Mouse (Mus musculus): ENCODE data around the gene Atp11c. TPM values are rescaled to one million over a fixed set of nuclear protein-coding genes. Genes with fewer than 3 reads are reported as not detected.

Atp11c gene
- 12.0 and 13.6 TPM in 2 replicates for polyA plus RNA-seq (2016; fragmentation: Nextera tagmentation; extraction: Ambion mirVana)

- Histone ChIP-seq H3K4me1 (no peaks in the 10 kb centered on the region), H3K4me3 (no peak within 1 kb of the TSS), H3K9me3 (replicated peaks) (no peaks in the 10 kb centered on the region), H3K27me3 (ENCODE audit: low read depth, poor library complexity, severe bottlenecking) (no peaks in the 10 kb centered on the region), H3K27ac (replicated peaks) (no peak within 1 kb of the TSS), H3K36me3 (no peaks in the 10 kb centered on the region)
- no peak for DNase-seq (ENCODE audit: low spot score)
- 83% methylated on average over 2 of the region's 2 CpGs for WGBS
Measured at GRCm38 (mm10) chrX:60592598-60592997, at the start of gene Atp11c. Atp11c (minus strand) TSS chrX:60592698.

DNA sequence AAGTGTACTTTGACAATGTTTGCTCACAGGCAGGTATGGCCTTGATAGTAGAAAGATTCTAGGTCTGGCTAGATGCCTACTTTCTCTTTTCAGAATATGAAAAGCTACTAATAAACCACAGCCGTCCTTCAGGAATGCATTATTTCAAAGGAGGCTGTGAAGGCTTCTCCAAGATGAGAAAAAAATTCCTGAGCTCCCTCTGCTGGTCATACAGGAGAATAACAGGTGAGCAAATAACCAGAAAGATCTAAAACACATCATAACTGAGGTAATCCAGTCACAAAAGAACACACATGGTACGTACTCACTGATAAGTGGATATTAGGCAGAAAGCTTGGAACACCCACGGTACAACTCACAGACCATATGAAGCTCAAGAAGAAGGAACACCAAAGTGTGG, 16.7 kb upstream of the Atp11c start:
- no peak for DNase-seq (ENCODE audit: low spot score)
- Histone ChIP-seq H3K27ac (replicated peaks) (no peak overlapping the region), H3K36me3 (no peaks in the 10 kb centered on the region), H3K4me1 (no peaks in the 10 kb centered on the region), H3K4me3 (no peak overlapping the region), H3K27me3 (ENCODE audit: low read depth, poor library complexity, severe bottlenecking) (no peaks in the 10 kb centered on the region), H3K9me3 (replicated peaks) (no peaks in the 10 kb centered on the region)
- 50% methylated on average over 3 of the region's 3 CpGs for WGBS

DNA sequence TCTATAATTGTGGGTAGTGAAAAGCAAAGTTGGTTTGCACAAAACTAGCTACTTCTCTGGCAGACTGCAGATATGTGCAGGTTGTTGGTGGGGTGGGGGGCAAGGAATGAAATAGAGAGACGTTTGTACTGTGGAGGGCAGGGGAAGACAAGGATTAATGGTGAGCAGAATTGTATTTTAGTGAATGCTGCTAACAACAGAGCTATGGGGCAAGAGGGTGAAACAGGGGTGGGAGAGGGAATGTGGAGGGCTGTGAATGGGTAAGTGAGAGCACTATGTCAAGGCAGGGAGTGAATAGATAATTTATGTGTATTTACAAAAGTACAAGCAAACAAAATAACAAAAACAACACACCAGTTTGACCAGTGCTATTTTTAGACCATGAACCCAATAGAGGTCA, 22.0 kb downstream of the Atp11c start:
- H3K36me3 ChIP-seq: no peaks in the 10 kb centered on the region
- DNase-seq (ENCODE audit: low spot score): no peak
- no peaks in the 10 kb centered on the region for H3K9me3 ChIP-seq (replicated peaks)
- peak overlapping the region; percentile 33; the same call in 1 of the 2 replicates for H3K27ac ChIP-seq (replicated peaks)
- H3K4me3 ChIP-seq: no peak overlapping the region
- H3K4me1 ChIP-seq: peaks cover 26% of the 10 kb centered on the region
- 27% methylated on average over 1 of the region's 1 CpGs for WGBS
- no peaks in the 10 kb centered on the region for H3K27me3 ChIP-seq (ENCODE audit: low read depth, poor library complexity, severe bottlenecking)

- DNase-seq (ENCODE audit: low spot score): no peak
- Histone ChIP-seq H3K4me1 (peaks cover 26% of the 10 kb centered on the region), H3K36me3 (no peaks in the 10 kb centered on the region), H3K9me3 (replicated peaks) (no peaks in the 10 kb centered on the region), H3K27me3 (ENCODE audit: low read depth, poor library complexity, severe bottlenecking) (no peaks in the 10 kb centered on the region), H3K4me3 (no peak overlapping the region), H3K27ac (replicated peaks) (0 out of 2 replicates have a peak overlapping the region, but pooled peaks have one; percentile 55)
Measured at GRCm38 (mm10) chrX:60569047-60569446, 23.5 kb downstream of the Atp11c start.

GRCm38 (mm10) chrX:60555242-60555641, 37.3 kb downstream of the Atp11c start:
- no peak overlapping the region for H3K4me3 ChIP-seq
- H3K27me3 ChIP-seq (ENCODE audit: low read depth, poor library complexity, severe bottlenecking): no peaks in the 10 kb centered on the region
- peaks cover 7% of the 10 kb centered on the region; the same call in 1 of the 2 replicates for H3K9me3 ChIP-seq (replicated peaks)
- WGBS: 41% methylated on average over 4 of the region's 4 CpGs
- peaks cover 18% of the 10 kb centered on the region for H3K4me1 ChIP-seq
- H3K36me3 ChIP-seq: no peaks in the 10 kb centered on the region
- peak; percentile 17 for DNase-seq (ENCODE audit: low spot score)
- no peak overlapping the region for H3K27ac ChIP-seq (replicated peaks)

- Histone ChIP-seq H3K36me3 (no peaks in the 10 kb centered on the region), H3K4me3 (peak overlapping the region; percentile 64), H3K27me3 (ENCODE audit: low read depth, poor library complexity, severe bottlenecking) (0 out of 2 replicates have a peak, but pooled peaks cover 7% of the 10 kb centered on the region), H3K9me3 (replicated peaks) (peaks cover 12% of the 10 kb centered on the region; the same call in 1 of the 2 replicates), H3K27ac (replicated peaks) (peak overlapping the region; percentile 94), H3K4me1 (peaks cover 24% of the 10 kb centered on the region)
- DNase-seq (ENCODE audit: low spot score): peak; percentile 63
- whole genome bisulfite sequencing: 34% methylated on average over 93 of the region's 113 CpGs
Measured at GRCm38 (mm10) chrX:60547444-60548304, 44.8 kb downstream of the Atp11c start.

DNA sequence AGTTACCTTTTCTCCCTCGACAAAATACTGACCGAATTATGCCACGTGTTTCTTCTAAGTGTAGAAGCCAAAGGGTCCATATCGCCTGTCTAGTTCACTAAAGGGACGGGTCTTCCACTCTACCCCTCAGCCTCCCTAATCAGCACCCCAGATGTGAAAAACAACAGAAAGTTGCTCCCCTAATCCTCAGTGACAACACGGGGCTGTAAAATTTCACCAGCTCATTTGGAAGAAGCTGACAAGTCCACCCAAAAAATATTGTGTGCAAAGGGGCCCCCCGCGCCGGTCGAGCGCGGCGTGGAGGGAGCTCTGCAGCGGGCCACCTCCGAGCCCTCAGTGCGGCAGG, 45.4 kb downstream of the Atp11c start:
- Histone ChIP-seq H3K27me3 (ENCODE audit: low read depth, poor library complexity, severe bottlenecking) (0 out of 2 replicates have a peak, but pooled peaks cover 7% of the 10 kb centered on the region), H3K4me3 (peak overlapping the region; percentile 64), H3K36me3 (no peaks in the 10 kb centered on the region), H3K4me1 (peaks cover 24% of the 10 kb centered on the region), H3K9me3 (replicated peaks) (peaks cover 12% of the 10 kb centered on the region; the same call in 1 of the 2 replicates), H3K27ac (replicated peaks) (peak overlapping the region; percentile 94)
- no peak for DNase-seq (ENCODE audit: low spot score)
- WGBS: 28% methylated on average over 16 of the region's 16 CpGs

- Histone ChIP-seq H3K27me3 (ENCODE audit: low read depth, poor library complexity, severe bottlenecking) (0 out of 2 replicates have a peak, but pooled peaks cover 7% of the 10 kb centered on the region), H3K9me3 (replicated peaks) (peaks cover 11% of the 10 kb centered on the region; the same call in 1 of the 2 replicates), H3K27ac (replicated peaks) (no peak overlapping the region; the same call in 1 of the 2 replicates), H3K4me1 (peaks cover 24% of the 10 kb centered on the region), H3K36me3 (no peaks in the 10 kb centered on the region), H3K4me3 (no peak overlapping the region)
- 30% methylated on average over 3 of the region's 3 CpGs for WGBS
- no peak for DNase-seq (ENCODE audit: low spot score)
Measured at GRCm38 (mm10) chrX:60545906-60546305, 46.6 kb downstream of the Atp11c start.

DNA sequence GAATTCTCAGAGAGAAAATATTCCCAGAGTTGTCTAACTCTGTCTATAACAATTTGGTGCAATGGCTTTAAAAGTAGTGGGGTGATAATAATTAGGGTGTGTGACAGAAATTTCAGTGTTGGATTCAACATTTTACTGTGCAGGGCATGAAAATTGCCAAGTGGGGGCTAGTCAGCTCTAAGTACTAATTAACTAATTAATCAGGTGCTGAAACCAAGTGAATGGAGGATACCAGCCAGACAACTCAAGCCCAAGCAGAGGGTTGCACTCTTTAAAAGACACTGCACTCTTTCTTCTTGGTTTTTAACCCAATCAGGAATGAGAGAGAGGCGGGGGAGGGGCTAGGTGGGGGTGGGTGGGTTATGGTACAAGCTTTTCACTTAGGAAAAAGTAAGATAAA, 47.1 kb downstream of the Atp11c start:
- 27% methylated on average over 1 of the region's 1 CpGs for WGBS
- H3K27me3 ChIP-seq (ENCODE audit: low read depth, poor library complexity, severe bottlenecking): 0 out of 2 replicates have a peak, but pooled peaks cover 7% of the 10 kb centered on the region
- H3K9me3 ChIP-seq (replicated peaks): peaks cover 7% of the 10 kb centered on the region; the same call in 1 of the 2 replicates
- peaks cover 24% of the 10 kb centered on the region for H3K4me1 ChIP-seq
- no peaks in the 10 kb centered on the region for H3K36me3 ChIP-seq
- no peak overlapping the region; the same call in 1 of the 2 replicates for H3K27ac ChIP-seq (replicated peaks)
- no peak for DNase-seq (ENCODE audit: low spot score)
- no peak overlapping the region for H3K4me3 ChIP-seq

- Histone ChIP-seq H3K9me3 (replicated peaks) (0 out of 2 replicates have a peak, but pooled peaks cover 2% of the 10 kb centered on the region), H3K36me3 (no peaks in the 10 kb centered on the region), H3K4me3 (no peak overlapping the region), H3K4me1 (peaks cover 24% of the 10 kb centered on the region), H3K27me3 (ENCODE audit: low read depth, poor library complexity, severe bottlenecking) (0 out of 2 replicates have a peak, but pooled peaks cover 7% of the 10 kb centered on the region), H3K27ac (replicated peaks) (no peak overlapping the region)
- peak; percentile 18 for DNase-seq (ENCODE audit: low spot score)
- whole genome bisulfite sequencing: 44% methylated on average over 4 of the region's 4 CpGs
Measured at GRCm38 (mm10) chrX:60544098-60544497, 48.4 kb downstream of the Atp11c start.

- WGBS: 51% methylated on average over 1 of the region's 1 CpGs
- H3K4me3 ChIP-seq: no peak overlapping the region
Measured at GRCm38 (mm10) chrX:60542901-60543300, 49.6 kb downstream of the Atp11c start.

DNA sequence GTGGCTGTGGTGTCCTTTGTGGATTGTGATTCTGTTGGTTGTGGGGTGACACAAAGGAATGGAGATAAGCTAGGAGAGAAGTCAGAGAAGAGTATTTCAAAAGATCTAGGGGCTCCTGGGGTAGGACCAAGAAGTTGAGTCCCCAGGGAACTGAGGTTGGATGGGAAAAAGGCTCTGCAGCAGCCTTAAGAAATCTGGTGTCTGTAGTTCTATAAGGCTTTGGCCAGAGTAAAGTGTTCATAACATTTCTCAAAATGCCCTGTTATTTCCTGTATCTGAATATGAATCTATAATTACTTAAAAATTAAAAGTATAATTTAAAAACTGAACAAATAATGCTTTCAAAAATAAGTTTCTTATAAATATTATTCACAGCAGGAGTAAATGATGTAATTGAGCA, 53.3 kb downstream of the Atp11c start, which contains the start of gene Gm7073:
Gm7073 (minus strand) TSS at position 101 of the 400 bp plus-strand sequence.
- H3K4me1 ChIP-seq: peaks cover 6% of the 10 kb centered on the region
- no peaks in the 10 kb centered on the region for H3K9me3 ChIP-seq (replicated peaks)
- H3K36me3 ChIP-seq: no peaks in the 10 kb centered on the region
- H3K4me3 ChIP-seq: no peak within 1 kb of the TSS
- H3K27ac ChIP-seq (replicated peaks): no peak within 1 kb of the TSS
- no peaks in the 10 kb centered on the region for H3K27me3 ChIP-seq (ENCODE audit: low read depth, poor library complexity, severe bottlenecking)
- no peak for DNase-seq (ENCODE audit: low spot score)

More at GRCm38 (mm10) chrX:60542901-60543300, 49.6 kb downstream of the Atp11c start:
- DNase-seq (ENCODE audit: low spot score): no peak
- no peak overlapping the region for H3K27ac ChIP-seq (replicated peaks)
- H3K9me3 ChIP-seq (replicated peaks): 0 out of 2 replicates have a peak, but pooled peaks cover 2% of the 10 kb centered on the region
- H3K27me3 ChIP-seq (ENCODE audit: low read depth, poor library complexity, severe bottlenecking): no peaks in the 10 kb centered on the region
- no peaks in the 10 kb centered on the region for H3K36me3 ChIP-seq
- peaks cover 19% of the 10 kb centered on the region for H3K4me1 ChIP-seq

GRCm38 (mm10) chrX:60503995-60504394, 88.5 kb downstream of the Atp11c start:
- Histone ChIP-seq H3K27ac (replicated peaks) (no peak overlapping the region), H3K36me3 (no peaks in the 10 kb centered on the region), H3K9me3 (replicated peaks) (no peaks in the 10 kb centered on the region), H3K4me1 (no peaks in the 10 kb centered on the region), H3K4me3 (no peak overlapping the region), H3K27me3 (ENCODE audit: low read depth, poor library complexity, severe bottlenecking) (no peaks in the 10 kb centered on the region)
- DNase-seq (ENCODE audit: low spot score): peak; percentile 47
